ENCODE assay signal across 8 mouse cellular contexts in genomic region chr17:3084551-3084930, GRCm38 (mm10). TPM values are rescaled to one million over a fixed set of nuclear protein-coding genes. Genes with fewer than 3 reads are reported as not detected.
A peak's percentile ranks its signal among the peaks of the same experiment; 100 is the strongest.
DNase-seq lines count a peak whose midpoint lies in the region; ATAC-seq lines count a peak whose summit lies in the region.

No protein-coding gene starts in this region.

- peak overlapping the region; percentile 55 for H3K4me2 ChIP-seq in embryonic facial prominence, embryonic 15.5 days (replicated peaks)
- peak overlapping the region; percentile 78 for H3K4me2 ChIP-seq in heart, embryonic 12.5 days
- H3K4me2 ChIP-seq in liver, embryonic 16.5 days (ENCODE audit: low read depth, low read length) = peak overlapping the region; percentile 88
- H3K4me2 ChIP-seq in neural tube, embryonic 14.5 days (ENCODE audit: low read depth, low read length) = peak overlapping the region; percentile 51

- 0 out of 2 replicates have a peak, but pooled peaks cover 3% of the 10 kb centered on the region for H3K4me1 ChIP-seq in embryonic facial prominence, embryonic 15.5 days
- no peaks in the 10 kb centered on the region for H3K4me1 ChIP-seq in heart, embryonic 12.5 days (replicated peaks)
- H3K4me1 ChIP-seq in liver, embryonic 16.5 days (ENCODE audit: control insufficient read depth, low read depth, low read length) = peaks cover 9% of the 10 kb centered on the region
- no peaks in the 10 kb centered on the region for H3K4me1 ChIP-seq in neural tube, embryonic 14.5 days (ENCODE audit: control insufficient read depth, insufficient read depth, low read length)

- H3K4me3 ChIP-seq in embryonic facial prominence, embryonic 15.5 days (replicated peaks) = peak overlapping the region; percentile 58
- H3K4me3 ChIP-seq in heart, embryonic 12.5 days = peak overlapping the region; percentile 59
- peak overlapping the region; percentile 77 for H3K4me3 ChIP-seq in liver, embryonic 16.5 days (ENCODE audit: low read depth, low read length)
- H3K4me3 ChIP-seq in neural tube, embryonic 14.5 days (ENCODE audit: low read depth, low read length) = peak overlapping the region; percentile 41

- no peaks in the 10 kb centered on the region for H3K27me3 ChIP-seq in embryonic facial prominence, embryonic 15.5 days
- no peaks in the 10 kb centered on the region for H3K27me3 ChIP-seq in heart, embryonic 12.5 days (replicated peaks)
- H3K27me3 ChIP-seq in liver, embryonic 16.5 days (ENCODE audit: control insufficient read depth, insufficient read depth, low read depth, low read length) = no peaks in the 10 kb centered on the region
- H3K27me3 ChIP-seq in neural tube, embryonic 14.5 days (ENCODE audit: control insufficient read depth, insufficient read depth, low read length) = no peaks in the 10 kb centered on the region

- H3K27ac ChIP-seq in embryonic facial prominence, embryonic 15.5 days (replicated peaks) = peak overlapping the region; percentile 96
- H3K27ac ChIP-seq in heart, embryonic 12.5 days (ENCODE audit: poor library complexity, severe bottlenecking) = peak overlapping the region; percentile 92
- H3K27ac ChIP-seq in liver, embryonic 16.5 days (ENCODE audit: low read length) = peak overlapping the region; percentile 94
- peak overlapping the region; percentile 90 for H3K27ac ChIP-seq in neural tube, embryonic 14.5 days (ENCODE audit: low read depth, low read length)

- 1% methylated on average over 31 of the region's 31 CpGs for WGBS in embryonic facial prominence, embryonic 15.5 days
- 0% methylated on average over 30 of the region's 31 CpGs for WGBS in heart, embryonic 12.5 days
- under 1% methylated on average over 31 of the region's 31 CpGs for WGBS in liver, embryonic 16.5 days (ENCODE audit: insufficient replicate concordance)
- WGBS in neural tube, embryonic 14.5 days = under 1% methylated on average over 26 of the region's 31 CpGs

- H3K36me3 ChIP-seq in embryonic facial prominence, embryonic 15.5 days = no peaks in the 10 kb centered on the region
- no peaks in the 10 kb centered on the region for H3K36me3 ChIP-seq in heart, embryonic 12.5 days
- no peaks in the 10 kb centered on the region for H3K36me3 ChIP-seq in liver, embryonic 16.5 days (ENCODE audit: control insufficient read depth, insufficient read depth)
- no peaks in the 10 kb centered on the region for H3K36me3 ChIP-seq in neural tube, embryonic 14.5 days (ENCODE audit: control insufficient read depth, insufficient read depth, low read length)

- H3K9me3 ChIP-seq in embryonic facial prominence, embryonic 15.5 days (replicated peaks) = peaks cover 3% of the 10 kb centered on the region; the same call in 1 of the 2 replicates
- peaks cover 3% of the 10 kb centered on the region for H3K9me3 ChIP-seq in heart, embryonic 12.5 days (replicated peaks)
- no peaks in the 10 kb centered on the region for H3K9me3 ChIP-seq in liver, embryonic 16.5 days (replicated peaks; ENCODE audit: control insufficient read depth, low read length)
- no peaks in the 10 kb centered on the region for H3K9me3 ChIP-seq in neural tube, embryonic 14.5 days (ENCODE audit: control insufficient read depth, low read length)

- DNase-seq in B cell, adult 2 months = peak; percentile 85 to 88
- peak; percentile 79 to 84 for DNase-seq in adrenal gland, postnatal 36 days
- peak; percentile 79 to 80 for DNase-seq in kidney, postnatal 25 days
- peak; percentile 90 for DNase-seq in testis, postnatal 10 days (ENCODE audit: low spot score)

- ATAC-seq in embryonic facial prominence, embryonic 15.5 days (ENCODE audit: insufficient number of reproducible peaks, low FRiP score, low TSS enrichment, low read depth) = peak; percentile 10
- peak; percentile 12 for ATAC-seq in heart, embryonic 12.5 days (ENCODE audit: insufficient number of reproducible peaks, low FRiP score)
- peak; percentile 32 for ATAC-seq in liver, embryonic 16.5 days (ENCODE audit: low read depth)
- peak; percentile 47 for ATAC-seq in neural tube, embryonic 14.5 days (ENCODE audit: low read depth)

- peak overlapping the region; percentile 45 for H3K9ac ChIP-seq in embryonic facial prominence, embryonic 15.5 days
- H3K9ac ChIP-seq in heart, embryonic 12.5 days = peak overlapping the region; percentile 78
- H3K9ac ChIP-seq in liver, embryonic 16.5 days (ENCODE audit: low read depth, low read length) = peak overlapping the region; percentile 66
- peak overlapping the region; percentile 46 for H3K9ac ChIP-seq in neural tube, embryonic 14.5 days (replicated peaks; ENCODE audit: low read depth, low read length)

RNA-seq across cellular contexts. Expression of gene Scaf8, which starts 30.2 kb away (rescaled TPM):
- 10 to 100 TPM; 41.7 to 43.7 TPM for total RNA-seq in adrenal gland, postnatal 36 days (2021)
- polyA plus RNA-seq in embryonic facial prominence, embryonic 15.5 days (2015; fragmentation: Nextera tagmentation; extraction: Ambion mirVana) = 20.4 and 21.1 TPM in 2 replicates
- polyA plus RNA-seq in heart, embryonic 12.5 days (2016; fragmentation: Nextera tagmentation; extraction: Ambion mirVana) = 23.5 and 23.8 TPM in 2 replicates
- polyA plus RNA-seq in liver, embryonic 16.5 days (2015; fragmentation: Nextera tagmentation; extraction: Ambion mirVana) = 7.2 and 7.3 TPM in 2 replicates
- polyA plus RNA-seq in neural tube, embryonic 14.5 days (2014; fragmentation: Nextera tagmentation; extraction: Ambion mirVana) = 19.8 and 23.4 TPM in 2 replicates

Comparison
In these comparisons a context has a peak if more than half of its experiments do, and no peak if none do; other contexts are left out.
1. Peak in every context shown above with its lines: DNase-seq, ATAC-seq, H3K4me3 ChIP-seq and H3K27ac ChIP-seq.